Mouse (Mus musculus) hindbrain, embryonic 16.5 days (tissue): Measurements from ENCODE around the gene Spata25. TPM values are rescaled to one million over a fixed set of nuclear protein-coding genes. Genes with fewer than 3 reads are reported as not detected.
"Not testable (repeated sequence)": the region's sequence is repeated elsewhere in the genome, so short reads cannot be mapped to it uniquely, and the experiment has no call there.

Experiments
- ATAC-seq: fragments of 200-750 bp; cut with Nextera tagmentation; 2 replicates; pipeline ENCODE4 v1.8.0; 2017; ENCODE audit warnings: moderate TSS enrichment, moderate library complexity
- H3K27ac ChIP-seq: fragments of 300-500 bp; sonication (generic); 2 replicates; pipeline ENCODE4 v1.5.1; 2014; ENCODE audit warnings: low read depth, mild to moderate bottlenecking, control low read depth, low read length, moderate library complexity
- H3K27me3 ChIP-seq: fragments of 300-500 bp; sonication (generic); replicated peaks from 2 replicates; pipeline ENCODE4 v1.6.1; 2014; ENCODE audit warnings: low read length; ENCODE audit not compliant: control insufficient read depth, insufficient read depth
- H3K36me3 ChIP-seq: fragments of 300-500 bp; sonication (generic); 2 replicates; pipeline ENCODE4 v1.6.1; 2014; ENCODE audit warnings: mild to moderate bottlenecking, low read length, moderate library complexity, mixed read lengths; ENCODE audit not compliant: control insufficient read depth, insufficient read depth
- H3K4me1 ChIP-seq: fragments of 300-500 bp; sonication (generic); 2 replicates; pipeline ENCODE4 v1.6.1; 2014; ENCODE audit warnings: low read depth, low read length; ENCODE audit not compliant: control insufficient read depth, insufficient read depth
- H3K4me2 ChIP-seq: fragments of 300-500 bp; sonication (generic); 2 replicates; pipeline ENCODE4 v1.6.1; 2014; ENCODE audit warnings: mild to moderate bottlenecking, low read length, control low read depth, moderate library complexity
- H3K4me3 ChIP-seq: fragments of 300-500 bp; sonication (generic); 2 replicates; pipeline ENCODE4 v1.5.1; 2014; ENCODE audit warnings: mild to moderate bottlenecking, low read length, control low read depth, moderate library complexity
- H3K9ac ChIP-seq: fragments of 300-500 bp; sonication (generic); 2 replicates; pipeline ENCODE4 v1.6.1; 2014; ENCODE audit warnings: low read depth, mild to moderate bottlenecking, control low read depth, low read length, moderate library complexity
- H3K9me3 ChIP-seq: fragments of 300-500 bp; sonication (generic); 2 replicates; pipeline ENCODE4 v1.6.1; 2014; ENCODE audit warnings: mild to moderate bottlenecking, low read length, moderate library complexity; ENCODE audit not compliant: control insufficient read depth
- WGBS: fragments of 180-500 bp; shearing (Covaris S2); extraction: QIAGEN DNeasy Blood & Tissue Kit; methylation state at CpG from one replicate; pipeline ENCODE4 v1.1.7; 2014; 5-methylcytosine and 5-hydroxymethylcytosine counted together
- polyA plus RNA-seq: library from polyadenylated mRNA; unstranded; fragments of >200 nt; fragmentation: Nextera tagmentation; extraction: Ambion mirVana; gene quantifications from 2 replicates; pipeline ENCODE4 v1.2.1, GENCODE M21; 2015

Gene Spata25
- polyA plus RNA-seq, 1 experiment from 2014 or later: not detected

- Histone ChIP-seq H3K4me2 (peak overlapping the region; percentile 68), H3K27ac (no peak overlapping the region), H3K27me3 (no peaks in the 10 kb centered on the region), H3K4me3 (peak overlapping the region; percentile 55), H3K4me1 (peaks cover 21% of the 10 kb centered on the region), H3K36me3 (no peaks in the 10 kb centered on the region), H3K9ac (peak overlapping the region; percentile 85), H3K9me3 (no peaks in the 10 kb centered on the region)
- 67% methylated on average over 1 of the region's 1 CpGs for WGBS
- no peak for ATAC-seq
Measured at GRCm38 (mm10) chr2:164803921-164804313, 24.4 kb downstream of the Spata25 start.

DNA sequence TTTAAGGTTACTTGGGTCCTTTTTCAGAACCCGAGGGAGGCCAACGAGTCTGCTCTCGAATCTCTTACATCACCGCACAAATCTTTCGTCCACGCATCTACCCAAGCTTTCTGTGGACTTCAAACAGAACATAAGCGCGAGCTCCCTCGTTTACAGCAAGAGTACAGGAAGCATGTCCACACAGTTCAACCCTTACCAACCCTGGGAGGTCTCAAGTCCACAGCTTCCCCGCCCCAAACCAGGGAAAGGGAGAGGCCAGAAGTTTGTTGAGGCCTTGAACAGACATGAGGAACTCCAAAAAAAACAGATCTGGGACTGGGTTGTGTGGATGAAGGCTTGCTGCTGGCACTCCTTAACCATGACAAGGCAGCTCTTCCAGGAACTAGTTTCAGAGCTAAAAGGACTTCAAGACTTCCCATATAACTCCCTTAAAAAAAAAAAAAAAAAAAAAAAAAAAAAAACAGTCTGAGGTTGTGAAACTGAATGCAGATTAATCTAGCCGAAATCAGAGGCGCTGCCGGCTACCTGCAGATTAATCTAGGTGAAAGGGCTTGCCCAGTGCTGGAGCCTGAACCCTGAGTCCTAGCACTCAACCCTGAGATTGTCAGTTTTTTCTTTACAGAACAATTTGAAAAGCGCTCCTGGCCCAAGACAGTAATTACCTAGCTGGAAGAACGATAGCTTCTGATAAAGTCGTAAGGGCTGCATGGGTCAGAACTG, 25.0 kb downstream of the Spata25 start:
- peaks cover 21% of the 10 kb centered on the region for H3K4me1 ChIP-seq
- ATAC-seq: no peak
- H3K36me3 ChIP-seq: no peaks in the 10 kb centered on the region
- no peaks in the 10 kb centered on the region for H3K9me3 ChIP-seq
- no peak overlapping the region for H3K27ac ChIP-seq
- H3K27me3 ChIP-seq: no peaks in the 10 kb centered on the region
- peak overlapping the region; percentile 68 for H3K4me2 ChIP-seq
- H3K9ac ChIP-seq: no peak overlapping the region; the same call in 1 of the 2 replicates
- no peak overlapping the region; the same call in 1 of the 2 replicates for H3K4me3 ChIP-seq
- WGBS: 92% methylated on average over 16 of the region's 16 CpGs

- Histone ChIP-seq H3K27me3 (no peaks in the 10 kb centered on the region), H3K9me3 (no peaks in the 10 kb centered on the region), H3K36me3 (peaks cover 4% of the 10 kb centered on the region; the same call in 1 of the 2 replicates), H3K9ac (no peak overlapping the region), H3K27ac (no peak overlapping the region), H3K4me1 (peaks cover 14% of the 10 kb centered on the region), H3K4me2 (no peak overlapping the region), H3K4me3 (no peak overlapping the region)
- WGBS: 93% methylated on average over 13 of the region's 13 CpGs
- no peak for ATAC-seq
Measured at GRCm38 (mm10) chr2:164800252-164801004, 27.9 kb downstream of the Spata25 start.

DNA sequence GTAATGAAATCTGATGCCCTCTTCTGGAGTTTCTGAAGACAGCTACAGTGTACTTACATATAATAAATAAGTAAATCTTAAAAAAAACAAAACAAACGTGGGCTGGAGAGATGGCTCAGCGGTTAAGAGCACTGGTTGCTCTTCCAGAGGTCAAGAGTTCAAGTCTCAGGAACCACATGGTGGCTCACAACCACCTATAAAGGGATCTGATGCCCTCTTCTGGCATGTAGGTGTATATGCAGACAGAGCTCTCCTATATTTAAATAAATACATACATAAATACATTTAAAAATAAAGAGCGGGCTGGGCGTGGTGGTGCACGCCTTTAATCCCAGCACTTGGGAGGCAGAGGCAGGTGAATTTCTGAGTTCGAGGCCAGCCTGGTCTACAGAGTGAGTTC, 29.8 kb downstream of the Spata25 start:
- not testable (repeated sequence) for H3K27me3 ChIP-seq, H3K4me1 ChIP-seq, H3K9ac ChIP-seq, ATAC-seq, H3K36me3 ChIP-seq, H3K9me3 ChIP-seq, H3K27ac ChIP-seq, H3K4me3 ChIP-seq, H3K4me2 ChIP-seq
- WGBS: 80% methylated on average over 6 of the region's 6 CpGs

- no peak overlapping the region for H3K4me3 ChIP-seq
- no peak overlapping the region for H3K27ac ChIP-seq
- H3K4me2 ChIP-seq: no peak overlapping the region
- H3K4me1 ChIP-seq: no peaks in the 10 kb centered on the region
- no peak overlapping the region for H3K9ac ChIP-seq
- no peaks in the 10 kb centered on the region for H3K9me3 ChIP-seq
- peaks cover 4% of the 10 kb centered on the region for H3K36me3 ChIP-seq
- no peak for ATAC-seq
- no peaks in the 10 kb centered on the region for H3K27me3 ChIP-seq
- 91% methylated on average over 4 of the region's 4 CpGs for WGBS
Measured at GRCm38 (mm10) chr2:164795868-164796267, 32.5 kb downstream of the Spata25 start.

- H3K27me3 ChIP-seq: no peaks in the 10 kb centered on the region
- no peaks in the 10 kb centered on the region for H3K9me3 ChIP-seq
- WGBS: 39% methylated on average over 5 of the region's 5 CpGs
- peaks cover 4% of the 10 kb centered on the region for H3K36me3 ChIP-seq
- H3K4me3 ChIP-seq: no peak overlapping the region
- H3K4me1 ChIP-seq: no peaks in the 10 kb centered on the region
- H3K27ac ChIP-seq: no peak overlapping the region
- ATAC-seq: no peak
- no peak overlapping the region for H3K9ac ChIP-seq
- no peak overlapping the region for H3K4me2 ChIP-seq
Measured at GRCm38 (mm10) chr2:164794293-164794692, 34.0 kb downstream of the Spata25 start.

GRCm38 (mm10) chr2:164793772-164794171, 34.6 kb downstream of the Spata25 start:
- Histone ChIP-seq H3K9ac (no peak overlapping the region), H3K27me3 (no peaks in the 10 kb centered on the region), H3K36me3 (peaks cover 4% of the 10 kb centered on the region), H3K9me3 (no peaks in the 10 kb centered on the region), H3K4me1 (no peaks in the 10 kb centered on the region), H3K4me3 (no peak overlapping the region), H3K27ac (no peak overlapping the region), H3K4me2 (no peak overlapping the region)
- 94% methylated on average over 2 of the region's 2 CpGs for WGBS
- no peak for ATAC-seq

DNA sequence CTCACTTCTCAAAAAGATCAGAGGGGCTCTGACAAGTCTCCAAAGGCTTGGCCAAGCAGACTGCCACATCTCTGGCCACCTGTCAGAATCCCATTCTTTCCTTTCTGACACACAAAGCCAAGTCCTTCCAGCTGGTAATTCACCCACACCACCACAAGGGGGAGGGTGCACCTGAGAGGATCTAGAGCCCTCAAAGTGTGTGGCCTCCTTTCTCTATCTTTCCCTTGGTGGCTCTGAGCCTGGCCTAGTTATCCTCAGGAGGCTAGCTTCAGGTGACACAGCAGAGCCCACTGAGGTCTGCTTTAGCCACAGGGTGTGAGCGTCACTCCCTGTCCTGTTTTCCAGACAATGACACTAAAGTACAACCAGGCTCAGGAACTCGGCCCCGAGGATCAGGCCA, 35.1 kb downstream of the Spata25 start:
- H3K36me3 ChIP-seq: peaks cover 4% of the 10 kb centered on the region
- no peaks in the 10 kb centered on the region for H3K27me3 ChIP-seq
- 0 out of 2 replicates have a peak, but pooled peaks cover 3% of the 10 kb centered on the region for H3K4me1 ChIP-seq
- H3K4me3 ChIP-seq: no peak overlapping the region
- WGBS: 91% methylated on average over 3 of the region's 3 CpGs
- ATAC-seq: no peak
- no peak overlapping the region for H3K9ac ChIP-seq
- no peak overlapping the region for H3K4me2 ChIP-seq
- no peak overlapping the region for H3K27ac ChIP-seq
- no peaks in the 10 kb centered on the region for H3K9me3 ChIP-seq

DNA sequence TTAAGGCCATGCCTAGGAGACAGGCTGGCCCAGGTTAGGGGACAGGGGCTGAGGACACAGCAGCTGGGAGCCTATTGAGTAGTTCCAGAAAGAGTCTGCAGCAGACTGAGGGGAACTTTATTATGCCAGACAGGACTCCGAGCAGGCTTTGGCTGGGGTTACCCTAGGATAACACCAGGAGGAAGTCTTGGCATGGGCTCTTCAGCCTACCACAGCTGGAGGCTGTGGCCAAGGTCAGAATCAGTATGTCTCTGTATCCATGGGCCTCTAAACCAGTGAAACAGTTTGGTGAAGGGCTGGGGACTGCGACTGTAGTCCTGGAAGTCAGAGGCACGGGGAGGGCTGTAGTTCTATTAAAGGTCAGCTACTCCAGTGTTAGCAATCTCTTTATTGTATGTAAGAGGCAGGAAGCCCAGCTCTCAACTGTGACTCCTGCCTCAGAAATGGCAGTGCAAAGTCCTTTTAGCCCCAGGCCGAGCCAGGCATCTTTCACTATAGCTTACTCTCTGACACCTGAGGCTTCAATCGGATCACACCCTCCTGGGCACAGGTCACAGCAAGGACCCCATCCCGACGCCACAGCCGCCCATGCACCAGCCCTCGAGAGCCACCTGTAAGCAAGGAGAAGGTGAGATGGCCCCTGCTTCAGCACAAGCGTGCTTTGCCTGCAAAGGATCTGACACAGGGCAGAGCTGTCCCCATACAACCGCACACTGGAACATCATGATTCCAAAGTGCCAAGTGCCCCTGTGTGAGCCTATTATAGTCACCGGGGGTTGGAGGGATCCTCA, 35.7 kb downstream of the Spata25 start:
- 97% methylated on average over 12 of the region's 12 CpGs for WGBS
- H3K9ac ChIP-seq: no peak overlapping the region
- no peaks in the 10 kb centered on the region; the same call in 1 of the 2 replicates for H3K36me3 ChIP-seq

More for the DNA sequence above, 35.7 kb downstream of the Spata25 start:
- no peak overlapping the region for H3K27ac ChIP-seq
- H3K27me3 ChIP-seq: no peaks in the 10 kb centered on the region
- H3K4me2 ChIP-seq: no peak overlapping the region
- ATAC-seq: no peak
- H3K9me3 ChIP-seq: no peaks in the 10 kb centered on the region
- H3K4me1 ChIP-seq: 0 out of 2 replicates have a peak, but pooled peaks cover 3% of the 10 kb centered on the region
- no peak overlapping the region for H3K4me3 ChIP-seq
